Mouse (Mus musculus) stomach, embryonic 16.5 days (tissue): ENCODE data around the gene Mfsd4b1. TPM values are rescaled to one million over a fixed set of nuclear protein-coding genes. Genes with fewer than 3 reads are reported as not detected.

Experiments used
- ATAC-seq: fragments of 200-750 bp; cut with Nextera tagmentation; 2 replicates; pipeline ENCODE4 v1.8.0; 2017; ENCODE audit warnings: moderate number of reproducible peaks, moderate TSS enrichment; ENCODE audit not compliant: insufficient read depth, low FRiP score
- H3K27ac ChIP-seq: fragments of 300-500 bp; sonication (generic); 2 replicates; pipeline ENCODE4 v1.5.1; 2014; ENCODE audit warnings: low read length
- H3K27me3 ChIP-seq: fragments of 300-500 bp; sonication (generic); 2 replicates; pipeline ENCODE4 v1.6.1; 2014; ENCODE audit warnings: low read length, control low read depth, mixed read lengths; ENCODE audit not compliant: control insufficient read depth, insufficient read depth
- H3K36me3 ChIP-seq: fragments of 300-500 bp; sonication (generic); 2 replicates; pipeline ENCODE4 v1.6.1; 2014; ENCODE audit warnings: low read length; ENCODE audit not compliant: control insufficient read depth, insufficient read depth
- H3K4me1 ChIP-seq: fragments of 300-500 bp; sonication (generic); 2 replicates; pipeline ENCODE4 v1.6.1; 2014; ENCODE audit warnings: low read length, control low read depth, mixed read lengths; ENCODE audit not compliant: control insufficient read depth, insufficient read depth
- H3K4me2 ChIP-seq: fragments of 300-500 bp; sonication (generic); 2 replicates; pipeline ENCODE4 v1.6.1; 2014; ENCODE audit warnings: low read depth, low read length, mixed read lengths
- H3K4me3 ChIP-seq: fragments of 300-500 bp; sonication (generic); replicated peaks from 2 replicates; pipeline ENCODE4 v1.5.1; 2014; ENCODE audit warnings: mild to moderate bottlenecking, low read length
- H3K9ac ChIP-seq: fragments of 300-500 bp; sonication (generic); 2 replicates; pipeline ENCODE4 v1.6.1; 2014; ENCODE audit warnings: low read length
- H3K9me3 ChIP-seq: fragments of 300-500 bp; sonication (generic); replicated peaks from 2 replicates; pipeline ENCODE4 v1.6.1; 2016; ENCODE audit warnings: low read length, control low read depth; ENCODE audit not compliant: control insufficient read depth
- whole genome bisulfite sequencing: fragments of 180-500 bp; shearing (Covaris S2); extraction: QIAGEN DNeasy Blood & Tissue Kit; methylation state at CpG from one replicate; pipeline ENCODE4 v1.1.7; 2014; 5-methylcytosine and 5-hydroxymethylcytosine counted together
- polyA plus RNA-seq: library from polyadenylated mRNA; unstranded; fragments of >200 nt; fragmentation: Nextera tagmentation; extraction: Ambion mirVana; gene quantifications from 2 replicates; pipeline ENCODE4 v1.2.1, GENCODE M21; 2015

Mfsd4b1 gene
- polyA plus RNA-seq, 1 experiment from 2014 or later: 0.21 TPM

GRCm38 (mm10) chr10:40050763-40051162, 25.7 kb upstream of the Mfsd4b1 start:
- no peak overlapping the region for H3K9ac ChIP-seq
- H3K4me2 ChIP-seq: no peak overlapping the region
- no peaks in the 10 kb centered on the region for H3K27me3 ChIP-seq
- H3K4me1 ChIP-seq: no peaks in the 10 kb centered on the region
- WGBS: 83% methylated on average over 2 of the region's 2 CpGs
- no peak overlapping the region for H3K27ac ChIP-seq
- ATAC-seq: no peak
- H3K9me3 ChIP-seq: no peaks in the 10 kb centered on the region
- no peak overlapping the region for H3K4me3 ChIP-seq
- no peaks in the 10 kb centered on the region for H3K36me3 ChIP-seq

GRCm38 (mm10) chr10:40041339-40041738, 16.3 kb upstream of the Mfsd4b1 start:
- no peak overlapping the region for H3K4me3 ChIP-seq
- H3K9ac ChIP-seq: no peak overlapping the region
- H3K4me2 ChIP-seq: no peak overlapping the region
- WGBS: 24% methylated on average over 4 of the region's 4 CpGs
- no peak overlapping the region for H3K27ac ChIP-seq
- H3K36me3 ChIP-seq: no peaks in the 10 kb centered on the region
- H3K4me1 ChIP-seq: no peaks in the 10 kb centered on the region
- no peaks in the 10 kb centered on the region for H3K9me3 ChIP-seq
- no peak for ATAC-seq
- no peaks in the 10 kb centered on the region for H3K27me3 ChIP-seq

- no peaks in the 10 kb centered on the region for H3K27me3 ChIP-seq
- H3K4me2 ChIP-seq: no peak overlapping the region
- WGBS: 69% methylated on average over 24 of the region's 24 CpGs
- no peaks in the 10 kb centered on the region for H3K36me3 ChIP-seq
- H3K9me3 ChIP-seq: no peaks in the 10 kb centered on the region
- H3K9ac ChIP-seq: no peak overlapping the region
- no peak overlapping the region for H3K27ac ChIP-seq
- H3K4me3 ChIP-seq: no peak overlapping the region
- no peak for ATAC-seq
- no peaks in the 10 kb centered on the region for H3K4me1 ChIP-seq
Measured at GRCm38 (mm10) chr10:40036686-40037560, 11.9 kb upstream of the Mfsd4b1 start.

GRCm38 (mm10) chr10:40034956-40035355, 9.9 kb upstream of the Mfsd4b1 start:
- ATAC-seq: no peak
- 95% methylated on average over 6 of the region's 6 CpGs for WGBS
- Histone ChIP-seq H3K4me3 (no peak overlapping the region), H3K9ac (no peak overlapping the region), H3K4me2 (no peak overlapping the region), H3K36me3 (no peaks in the 10 kb centered on the region), H3K27ac (no peak overlapping the region), H3K9me3 (no peaks in the 10 kb centered on the region), H3K4me1 (no peaks in the 10 kb centered on the region), H3K27me3 (no peaks in the 10 kb centered on the region)

DNA sequence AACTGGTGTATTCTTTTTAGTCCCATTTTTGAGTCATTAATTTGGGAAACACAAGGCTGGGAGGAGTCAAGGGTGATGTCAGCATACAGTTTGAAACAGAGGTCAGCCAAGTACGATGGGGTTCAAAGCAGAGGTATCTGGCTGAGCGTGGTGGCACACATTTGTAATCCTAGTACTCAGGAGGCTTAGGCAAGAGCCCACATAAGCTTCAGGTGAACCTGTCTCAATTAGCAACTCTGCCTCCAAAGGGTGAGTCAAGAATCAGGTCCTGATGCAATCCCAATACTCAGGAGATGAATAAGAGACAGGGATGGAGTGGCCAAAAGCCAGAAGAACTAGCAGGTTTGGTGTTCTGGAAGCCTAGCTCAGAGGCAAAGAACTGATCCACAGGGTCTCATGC, 7.8 kb upstream of the Mfsd4b1 start:
- H3K4me2 ChIP-seq: no peak overlapping the region
- no peak for ATAC-seq
- no peaks in the 10 kb centered on the region for H3K36me3 ChIP-seq
- no peaks in the 10 kb centered on the region for H3K4me1 ChIP-seq
- no peaks in the 10 kb centered on the region for H3K27me3 ChIP-seq
- no peak overlapping the region for H3K9ac ChIP-seq
- H3K9me3 ChIP-seq: no peaks in the 10 kb centered on the region
- 70% methylated on average over 2 of the region's 2 CpGs for WGBS
- no peak overlapping the region for H3K27ac ChIP-seq
- H3K4me3 ChIP-seq: no peak overlapping the region

GRCm38 (mm10) chr10:40030716-40031115, 5.6 kb upstream of the Mfsd4b1 start:
- H3K27me3 ChIP-seq: no peaks in the 10 kb centered on the region
- no peak overlapping the region for H3K27ac ChIP-seq
- 89% methylated on average over 6 of the region's 6 CpGs for WGBS
- no peak overlapping the region for H3K9ac ChIP-seq
- no peak overlapping the region for H3K4me3 ChIP-seq
- no peak for ATAC-seq
- no peaks in the 10 kb centered on the region for H3K4me1 ChIP-seq
- H3K9me3 ChIP-seq: 0 out of 2 replicates have a peak, but pooled peaks cover 4% of the 10 kb centered on the region
- H3K4me2 ChIP-seq: no peak overlapping the region
- H3K36me3 ChIP-seq: no peaks in the 10 kb centered on the region

GRCm38 (mm10) chr10:40029610-40030009, 4.5 kb upstream of the Mfsd4b1 start:
- ATAC-seq: no peak

DNA sequence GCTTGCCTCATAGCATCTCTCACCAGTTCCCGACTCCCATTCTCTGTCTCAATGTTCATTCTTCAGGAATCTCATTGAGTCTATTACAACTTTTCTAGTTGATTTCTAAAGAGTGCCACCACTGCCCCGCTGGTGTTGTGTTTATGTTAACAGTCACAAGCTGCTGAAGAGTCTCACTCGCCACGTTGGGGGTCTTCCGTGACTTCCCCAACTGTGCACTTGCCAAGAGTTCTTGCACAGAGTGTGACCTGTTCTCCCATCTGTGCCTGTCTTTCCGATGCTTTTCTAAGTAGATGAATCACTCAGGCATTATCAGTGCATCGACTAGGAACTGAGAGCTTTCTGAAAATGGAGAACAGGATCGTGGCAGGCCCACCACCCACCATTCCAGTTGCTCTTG, 3.0 kb upstream of the Mfsd4b1 start:
- ATAC-seq: no peak
- Histone ChIP-seq H3K27me3 (no peaks in the 10 kb centered on the region), H3K4me3 (no peak overlapping the region), H3K27ac (no peak overlapping the region), H3K4me2 (no peak overlapping the region), H3K4me1 (peaks cover 7% of the 10 kb centered on the region), H3K9me3 (0 out of 2 replicates have a peak, but pooled peaks cover 4% of the 10 kb centered on the region), H3K9ac (no peak overlapping the region), H3K36me3 (no peaks in the 10 kb centered on the region)
- 75% methylated on average over 8 of the region's 8 CpGs for WGBS

More at GRCm38 (mm10) chr10:40029610-40030009, 4.5 kb upstream of the Mfsd4b1 start:
- Histone ChIP-seq H3K9ac (no peak overlapping the region), H3K36me3 (no peaks in the 10 kb centered on the region), H3K27me3 (no peaks in the 10 kb centered on the region), H3K27ac (no peak overlapping the region), H3K4me1 (peaks cover 5% of the 10 kb centered on the region), H3K9me3 (0 out of 2 replicates have a peak, but pooled peaks cover 4% of the 10 kb centered on the region), H3K4me3 (no peak overlapping the region), H3K4me2 (no peak overlapping the region)
- WGBS: 71% methylated on average over 2 of the region's 2 CpGs

DNA sequence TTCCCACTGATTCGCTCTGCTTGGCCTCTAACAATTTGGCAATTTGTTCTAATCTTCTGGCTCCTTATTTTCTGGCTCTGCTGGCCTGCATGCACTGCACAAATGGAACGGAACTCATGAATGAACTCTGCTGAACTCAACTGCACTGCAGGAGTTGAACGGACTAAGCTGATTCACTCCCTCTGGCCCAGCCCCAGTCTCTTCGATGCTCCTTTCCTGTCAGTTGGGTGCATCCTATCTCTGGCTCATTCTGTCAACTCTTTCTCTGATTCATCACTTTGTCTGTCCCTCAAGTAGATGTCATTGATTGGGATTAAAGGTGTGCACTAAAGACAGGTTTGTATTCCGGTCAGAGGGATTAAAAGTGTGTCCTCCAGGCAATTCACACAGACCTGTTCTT, 1.5 kb upstream of the Mfsd4b1 start:
- no peak for ATAC-seq
- Histone ChIP-seq H3K4me1 (peaks cover 7% of the 10 kb centered on the region), H3K27ac (no peak overlapping the region), H3K9me3 (0 out of 2 replicates have a peak, but pooled peaks cover 4% of the 10 kb centered on the region), H3K9ac (no peak overlapping the region), H3K27me3 (no peaks in the 10 kb centered on the region), H3K36me3 (no peaks in the 10 kb centered on the region), H3K4me2 (no peak overlapping the region), H3K4me3 (no peak overlapping the region)
- WGBS: 96% methylated on average over 5 of the region's 5 CpGs
